Mouse (Mus musculus) spleen, postnatal 4 days (tissue): ENCODE measurements around the gene Kcne4.

Experiments
- DNase-seq, 2 experiments: peaks; one replicate each; pipeline ENCODE4 v3.0.0; 2022; ENCODE audit warnings: low spot score in 2 of 2

The Kcne4 gene

DNA sequence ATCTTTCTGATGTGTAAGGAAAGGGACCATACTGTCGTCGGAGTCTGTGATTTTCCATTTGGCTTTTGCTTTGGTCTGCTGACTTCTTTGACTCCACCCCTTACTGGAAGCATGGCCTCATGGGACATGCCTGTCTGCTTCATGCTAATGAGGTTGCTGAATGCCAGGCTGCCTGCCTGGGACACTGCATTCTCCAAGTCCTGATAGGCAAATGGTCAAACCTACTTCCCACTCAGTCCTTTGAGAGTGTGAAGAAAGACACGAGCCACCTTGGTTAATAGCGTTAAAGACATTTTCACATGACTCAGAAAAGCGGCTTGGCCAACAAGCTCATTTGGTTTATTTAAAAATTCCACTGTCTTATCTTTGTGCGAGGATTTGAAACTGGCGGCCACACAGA is 43.5 kb downstream of the Kcne4 start:
- no peak for DNase-seq

- DNase-seq = no peak
Measured at GRCm38 (mm10) chr1:78862281-78862680, 45.7 kb downstream of the Kcne4 start.

- no peak for DNase-seq
Measured at GRCm38 (mm10) chr1:78863833-78864232, 47.3 kb downstream of the Kcne4 start.

DNA sequence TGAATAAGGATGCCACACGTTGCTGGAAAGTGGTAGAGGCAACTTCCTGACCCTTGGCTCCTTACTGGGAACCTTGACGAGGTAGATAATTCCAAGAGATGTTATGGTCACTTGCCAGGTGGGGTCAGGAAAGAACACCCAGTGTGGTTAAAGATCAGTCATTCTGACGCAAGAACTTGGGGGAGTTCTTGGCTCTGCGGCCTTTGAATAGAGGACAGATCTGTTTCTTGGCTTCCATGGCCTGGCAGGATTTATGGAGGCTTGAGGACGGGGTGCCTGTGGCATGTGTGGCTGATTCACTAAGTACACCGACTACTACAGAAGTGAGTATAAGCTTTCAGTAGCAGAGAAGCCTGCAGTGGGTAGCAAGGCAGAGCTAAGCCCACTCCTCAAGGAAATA is 47.8 kb downstream of the Kcne4 start:
- DNase-seq = no peak

DNA sequence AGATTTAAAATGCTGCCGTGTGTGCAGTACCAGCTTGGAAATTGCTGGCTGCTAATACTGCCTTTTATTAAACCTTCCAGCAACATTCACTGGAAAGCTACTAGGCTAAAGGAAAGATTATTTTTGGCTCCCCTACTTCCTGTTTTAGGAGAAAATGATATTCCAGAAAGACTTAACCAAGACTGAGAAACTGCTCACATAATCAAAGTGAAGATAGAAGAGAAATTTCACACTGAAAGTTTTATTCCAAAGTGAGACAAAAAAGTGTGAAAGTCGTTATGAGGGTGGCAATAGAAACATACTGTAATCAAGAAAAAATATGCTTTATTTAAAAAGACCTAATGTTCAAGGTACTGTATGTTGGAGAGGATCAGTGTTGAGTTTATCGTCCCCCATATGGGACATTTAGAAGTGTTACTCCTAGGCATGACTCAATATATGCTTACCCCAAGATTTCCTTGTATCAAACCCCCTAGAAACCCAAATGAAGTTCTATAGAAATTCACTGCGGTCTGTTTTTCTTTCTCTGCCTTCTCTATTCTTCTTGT is 48.3 kb downstream of the Kcne4 start:
- no peak for DNase-seq

- no peak for DNase-seq
Measured at GRCm38 (mm10) chr1:78865991-78866390, 49.4 kb downstream of the Kcne4 start.

- no peak for DNase-seq
Measured at GRCm38 (mm10) chr1:78866455-78866854, 49.9 kb downstream of the Kcne4 start.
